Mouse (Mus musculus): ENCODE data around the gene Lkaaear1. TPM values are rescaled to one million over a fixed set of nuclear protein-coding genes. Genes with fewer than 3 reads are reported as not detected.

The Lkaaear1 gene
- not detected in 2 replicates for polyA plus RNA-seq (2015; fragmentation: Nextera tagmentation; extraction: Ambion mirVana)

GRCm38 (mm10) chr2:181698241-181698640 lies at the start of gene Lkaaear1:
TSS of gene Lkaaear1 (minus strand) at chr2:181698442.
- no peak for ATAC-seq (ENCODE audit: low FRiP score)
- H3K27ac ChIP-seq (replicated peaks), result no peak within 1 kb of the TSS
- H3K4me1 ChIP-seq, result peaks cover 8% of the 10 kb centered on the region
- H3K4me3 ChIP-seq (replicated peaks), result no peak within 1 kb of the TSS
- H3K36me3 ChIP-seq, result no peaks in the 10 kb centered on the region
- WGBS, result 41% methylated on average over 5 of the region's 5 CpGs
- no peak within 1 kb of the TSS for H3K9ac ChIP-seq (replicated peaks)
- H3K9me3 ChIP-seq (replicated peaks), result no peaks in the 10 kb centered on the region
- no peaks in the 10 kb centered on the region for H3K27me3 ChIP-seq (replicated peaks)
- no peak within 1 kb of the TSS for H3K4me2 ChIP-seq

GRCm38 (mm10) chr2:181730051-181730450 lies 31.8 kb upstream of the Lkaaear1 start:
- Histone ChIP-seq H3K9me3 (replicated peaks) (no peaks in the 10 kb centered on the region), H3K4me2 (no peak overlapping the region), H3K27ac (replicated peaks) (no peak overlapping the region), H3K36me3 (peaks cover 6% of the 10 kb centered on the region; the same call in 1 of the 2 replicates), H3K4me1 (peaks cover 6% of the 10 kb centered on the region; the same call in 1 of the 2 replicates), H3K4me3 (replicated peaks) (no peak overlapping the region), H3K27me3 (replicated peaks) (no peaks in the 10 kb centered on the region), H3K9ac (replicated peaks) (no peak overlapping the region)
- ATAC-seq (ENCODE audit: low FRiP score), result no peak
- WGBS, result 42% methylated on average over 3 of the region's 3 CpGs

GRCm38 (mm10) chr2:181727659-181728262 lies 29.5 kb upstream of the Lkaaear1 start:
- Histone ChIP-seq H3K27ac (replicated peaks) (no peak overlapping the region), H3K9ac (replicated peaks) (no peak overlapping the region), H3K4me3 (replicated peaks) (no peak overlapping the region), H3K27me3 (replicated peaks) (no peaks in the 10 kb centered on the region), H3K9me3 (replicated peaks) (no peaks in the 10 kb centered on the region), H3K36me3 (peaks cover 16% of the 10 kb centered on the region), H3K4me1 (peaks cover 7% of the 10 kb centered on the region; the same call in 1 of the 2 replicates), H3K4me2 (no peak overlapping the region)
- WGBS, result 37% methylated on average over 9 of the region's 9 CpGs
- ATAC-seq (ENCODE audit: low FRiP score), result no peak

- peaks cover 37% of the 10 kb centered on the region for H3K36me3 ChIP-seq
Measured at GRCm38 (mm10) chr2:181722213-181722612, 24.0 kb upstream of the Lkaaear1 start.

GRCm38 (mm10) chr2:181721200-181721599 lies 23.0 kb upstream of the Lkaaear1 start:
- no peak for ATAC-seq (ENCODE audit: low FRiP score)
- Histone ChIP-seq H3K27me3 (replicated peaks) (no peaks in the 10 kb centered on the region), H3K4me1 (peaks cover 26% of the 10 kb centered on the region), H3K36me3 (peaks cover 37% of the 10 kb centered on the region), H3K27ac (replicated peaks) (no peak overlapping the region), H3K4me3 (replicated peaks) (no peak overlapping the region), H3K9me3 (replicated peaks) (no peaks in the 10 kb centered on the region), H3K9ac (replicated peaks) (no peak overlapping the region), H3K4me2 (no peak overlapping the region)

More at GRCm38 (mm10) chr2:181722213-181722612, 24.0 kb upstream of the Lkaaear1 start:
- Histone ChIP-seq H3K4me3 (replicated peaks) (no peak overlapping the region), H3K9me3 (replicated peaks) (no peaks in the 10 kb centered on the region), H3K27ac (replicated peaks) (no peak overlapping the region), H3K4me2 (no peak overlapping the region), H3K4me1 (peaks cover 16% of the 10 kb centered on the region), H3K9ac (replicated peaks) (no peak overlapping the region), H3K27me3 (replicated peaks) (no peaks in the 10 kb centered on the region)
- ATAC-seq (ENCODE audit: low FRiP score), result no peak
- 16% methylated on average over 3 of the region's 3 CpGs for WGBS

GRCm38 (mm10) chr2:181720061-181720460 lies 21.8 kb upstream of the Lkaaear1 start:
- H3K27me3 ChIP-seq (replicated peaks), result no peaks in the 10 kb centered on the region
- no peak overlapping the region; the same call in 1 of the 2 replicates for H3K9ac ChIP-seq (replicated peaks)
- WGBS, result 34% methylated on average over 3 of the region's 3 CpGs
- H3K27ac ChIP-seq (replicated peaks), result no peak overlapping the region
- no peaks in the 10 kb centered on the region for H3K9me3 ChIP-seq (replicated peaks)
- ATAC-seq (ENCODE audit: low FRiP score), result no peak
- H3K4me2 ChIP-seq, result no peak overlapping the region
- peaks cover 33% of the 10 kb centered on the region for H3K4me1 ChIP-seq
- H3K4me3 ChIP-seq (replicated peaks), result no peak overlapping the region
- peaks cover 37% of the 10 kb centered on the region for H3K36me3 ChIP-seq

- Histone ChIP-seq H3K4me1 (peaks cover 49% of the 10 kb centered on the region), H3K9ac (replicated peaks) (no peak overlapping the region), H3K4me2 (peak overlapping the region; percentile 74), H3K4me3 (replicated peaks) (peak overlapping the region; percentile 57), H3K27me3 (replicated peaks) (no peaks in the 10 kb centered on the region), H3K27ac (replicated peaks) (no peak overlapping the region), H3K9me3 (replicated peaks) (no peaks in the 10 kb centered on the region), H3K36me3 (peaks cover 28% of the 10 kb centered on the region)
- 43% methylated on average over 3 of the region's 3 CpGs for WGBS
- ATAC-seq (ENCODE audit: low FRiP score), result no peak
Measured at GRCm38 (mm10) chr2:181716991-181717390, 18.7 kb upstream of the Lkaaear1 start.

- Histone ChIP-seq H3K4me1 (peaks cover 47% of the 10 kb centered on the region), H3K9me3 (replicated peaks) (no peaks in the 10 kb centered on the region), H3K27ac (replicated peaks) (peak overlapping the region; percentile 88), H3K27me3 (replicated peaks) (no peaks in the 10 kb centered on the region), H3K36me3 (peaks cover 19% of the 10 kb centered on the region), H3K4me2 (peak overlapping the region; percentile 74), H3K9ac (replicated peaks) (peak overlapping the region; percentile 65), H3K4me3 (replicated peaks) (peak overlapping the region; percentile 57)
- peak; percentile 21; the same call in 1 of the 2 replicates for ATAC-seq (ENCODE audit: low FRiP score)
- 59% methylated on average over 3 of the region's 3 CpGs for WGBS
Measured at GRCm38 (mm10) chr2:181715382-181715781, 17.1 kb upstream of the Lkaaear1 start.

GRCm38 (mm10) chr2:181714903-181715326 lies 16.7 kb upstream of the Lkaaear1 start, which contains the start of gene Oprl1:
TSS of gene Oprl1 (plus strand) at chr2:181715016.
- Histone ChIP-seq H3K9ac (replicated peaks) (peak within 1 kb of the TSS; percentile 65), H3K4me1 (peaks cover 42% of the 10 kb centered on the region), H3K4me2 (peak within 1 kb of the TSS; percentile 74), H3K27me3 (replicated peaks) (no peaks in the 10 kb centered on the region), H3K4me3 (replicated peaks) (peak within 1 kb of the TSS; percentile 57), H3K27ac (replicated peaks) (peak within 1 kb of the TSS; percentile 88), H3K9me3 (replicated peaks) (no peaks in the 10 kb centered on the region), H3K36me3 (peaks cover 14% of the 10 kb centered on the region)
- under 1% methylated on average over 7 of the region's 7 CpGs for WGBS
- ATAC-seq (ENCODE audit: low FRiP score), result peak; percentile 76

GRCm38 (mm10) chr2:181713749-181714148 lies 15.5 kb upstream of the Lkaaear1 start:
- peak overlapping the region; percentile 74 for H3K4me2 ChIP-seq
- 39% methylated on average over 1 of the region's 1 CpGs for WGBS
- no peaks in the 10 kb centered on the region for H3K27me3 ChIP-seq (replicated peaks)
- no peaks in the 10 kb centered on the region for H3K9me3 ChIP-seq (replicated peaks)
- peaks cover 3% of the 10 kb centered on the region for H3K36me3 ChIP-seq
- ATAC-seq (ENCODE audit: low FRiP score), result peak; percentile 82
- H3K27ac ChIP-seq (replicated peaks), result peak overlapping the region; percentile 88
- H3K4me1 ChIP-seq, result peaks cover 41% of the 10 kb centered on the region
- no peak overlapping the region for H3K4me3 ChIP-seq (replicated peaks)
- H3K9ac ChIP-seq (replicated peaks), result no peak overlapping the region; the same call in 1 of the 2 replicates

GRCm38 (mm10) chr2:181706668-181707067 lies 8.4 kb upstream of the Lkaaear1 start:
- Histone ChIP-seq H3K4me2 (no peak overlapping the region), H3K9me3 (replicated peaks) (no peaks in the 10 kb centered on the region), H3K36me3 (no peaks in the 10 kb centered on the region), H3K4me3 (replicated peaks) (no peak overlapping the region), H3K27me3 (replicated peaks) (0 out of 2 replicates have a peak, but pooled peaks cover 2% of the 10 kb centered on the region), H3K27ac (replicated peaks) (no peak overlapping the region), H3K4me1 (no peaks in the 10 kb centered on the region), H3K9ac (replicated peaks) (no peak overlapping the region)
- whole genome bisulfite sequencing, result 34% methylated on average over 4 of the region's 4 CpGs
- ATAC-seq (ENCODE audit: low FRiP score), result no peak

GRCm38 (mm10) chr2:181696801-181697420 lies 1.3 kb downstream of the Lkaaear1 start:
- Histone ChIP-seq H3K36me3 (no peaks in the 10 kb centered on the region), H3K4me2 (no peak overlapping the region), H3K4me3 (replicated peaks) (no peak overlapping the region), H3K9ac (replicated peaks) (no peak overlapping the region), H3K4me1 (peaks cover 20% of the 10 kb centered on the region), H3K9me3 (replicated peaks) (no peaks in the 10 kb centered on the region), H3K27ac (replicated peaks) (no peak overlapping the region), H3K27me3 (replicated peaks) (no peaks in the 10 kb centered on the region)
- ATAC-seq (ENCODE audit: low FRiP score), result no peak
- WGBS, result 76% methylated on average over 33 of the region's 33 CpGs
